Mouse (Mus musculus): Measurements from ENCODE around the gene Lemd2. TPM values are rescaled to one million over a fixed set of nuclear protein-coding genes. Genes with fewer than 3 reads are reported as not detected.

Gene Lemd2
- polyA plus RNA-seq, 1 experiment from 2014 or later: 4.9 TPM

- H3K4me2 ChIP-seq (ENCODE audit: low read depth, low read length): no peak overlapping the region
- H3K4me1 ChIP-seq (ENCODE audit: control insufficient read depth, insufficient read depth, low read length): peaks cover 3% of the 10 kb centered on the region; the same call in 1 of the 2 replicates
- WGBS: 81% methylated on average over 6 of the region's 6 CpGs
- no peaks in the 10 kb centered on the region for H3K9me3 ChIP-seq (ENCODE audit: control insufficient read depth, low read length)
- H3K27me3 ChIP-seq (replicated peaks; ENCODE audit: control insufficient read depth, insufficient read depth, low read length): no peaks in the 10 kb centered on the region
- no peak overlapping the region for H3K27ac ChIP-seq (ENCODE audit: low read length)
- H3K36me3 ChIP-seq (ENCODE audit: control insufficient read depth, insufficient read depth, low read length): no peaks in the 10 kb centered on the region
- ATAC-seq: no peak
- no peak overlapping the region for H3K4me3 ChIP-seq (ENCODE audit: low read length)
- H3K9ac ChIP-seq (ENCODE audit: low read depth, low read length): no peak overlapping the region
Observed at GRCm38 (mm10) chr17:27158439-27158838, 45.8 kb downstream of the Lemd2 start.

GRCm38 (mm10) chr17:27155752-27156151 lies 48.5 kb downstream of the Lemd2 start:
- Histone ChIP-seq H3K27me3 (replicated peaks; ENCODE audit: control insufficient read depth, insufficient read depth, low read length) (no peaks in the 10 kb centered on the region), H3K9ac (ENCODE audit: low read depth, low read length) (no peak overlapping the region), H3K36me3 (ENCODE audit: control insufficient read depth, insufficient read depth, low read length) (no peaks in the 10 kb centered on the region), H3K4me1 (ENCODE audit: control insufficient read depth, insufficient read depth, low read length) (peaks cover 3% of the 10 kb centered on the region; the same call in 1 of the 2 replicates), H3K4me3 (ENCODE audit: low read length) (no peak overlapping the region), H3K4me2 (ENCODE audit: low read depth, low read length) (no peak overlapping the region), H3K9me3 (ENCODE audit: control insufficient read depth, low read length) (no peaks in the 10 kb centered on the region), H3K27ac (ENCODE audit: low read length) (no peak overlapping the region)
- WGBS: 67% methylated on average over 8 of the region's 8 CpGs
- no peak for ATAC-seq

GRCm38 (mm10) chr17:27154881-27155280 lies 49.4 kb downstream of the Lemd2 start:
- Histone ChIP-seq H3K4me2 (ENCODE audit: low read depth, low read length) (no peak overlapping the region), H3K36me3 (ENCODE audit: control insufficient read depth, insufficient read depth, low read length) (no peaks in the 10 kb centered on the region), H3K4me3 (ENCODE audit: low read length) (no peak overlapping the region), H3K9ac (ENCODE audit: low read depth, low read length) (no peak overlapping the region), H3K4me1 (ENCODE audit: control insufficient read depth, insufficient read depth, low read length) (peaks cover 3% of the 10 kb centered on the region; the same call in 1 of the 2 replicates), H3K27ac (ENCODE audit: low read length) (no peak overlapping the region), H3K9me3 (ENCODE audit: control insufficient read depth, low read length) (no peaks in the 10 kb centered on the region), H3K27me3 (replicated peaks; ENCODE audit: control insufficient read depth, insufficient read depth, low read length) (no peaks in the 10 kb centered on the region)
- no peak for ATAC-seq
- 63% methylated on average over 6 of the region's 6 CpGs for WGBS

- H3K27me3 ChIP-seq (replicated peaks; ENCODE audit: control insufficient read depth, insufficient read depth, low read length): no peaks in the 10 kb centered on the region
- H3K27ac ChIP-seq (ENCODE audit: low read length): no peak overlapping the region
- WGBS: 83% methylated on average over 14 of the region's 14 CpGs
- no peak for ATAC-seq
- H3K4me2 ChIP-seq (ENCODE audit: low read depth, low read length): no peak overlapping the region
- H3K36me3 ChIP-seq (ENCODE audit: control insufficient read depth, insufficient read depth, low read length): no peaks in the 10 kb centered on the region
- H3K4me1 ChIP-seq (ENCODE audit: control insufficient read depth, insufficient read depth, low read length): peaks cover 3% of the 10 kb centered on the region; the same call in 1 of the 2 replicates
- H3K9me3 ChIP-seq (ENCODE audit: control insufficient read depth, low read length): no peaks in the 10 kb centered on the region
- H3K9ac ChIP-seq (ENCODE audit: low read depth, low read length): no peak overlapping the region
- no peak overlapping the region for H3K4me3 ChIP-seq (ENCODE audit: low read length)
Observed at GRCm38 (mm10) chr17:27154256-27154655, 50.0 kb downstream of the Lemd2 start.

GRCm38 (mm10) chr17:27153773-27154193 lies 50.5 kb downstream of the Lemd2 start:
- 52% methylated on average over 9 of the region's 9 CpGs for WGBS
- no peak overlapping the region for H3K4me3 ChIP-seq (ENCODE audit: low read length)
- ATAC-seq: no peak
- no peaks in the 10 kb centered on the region for H3K27me3 ChIP-seq (replicated peaks; ENCODE audit: control insufficient read depth, insufficient read depth, low read length)
- no peak overlapping the region for H3K9ac ChIP-seq (ENCODE audit: low read depth, low read length)
- H3K27ac ChIP-seq (ENCODE audit: low read length): no peak overlapping the region; the same call in 1 of the 2 replicates
- no peak overlapping the region for H3K4me2 ChIP-seq (ENCODE audit: low read depth, low read length)
- peaks cover 3% of the 10 kb centered on the region; the same call in 1 of the 2 replicates for H3K4me1 ChIP-seq (ENCODE audit: control insufficient read depth, insufficient read depth, low read length)
- no peaks in the 10 kb centered on the region for H3K36me3 ChIP-seq (ENCODE audit: control insufficient read depth, insufficient read depth, low read length)
- no peaks in the 10 kb centered on the region for H3K9me3 ChIP-seq (ENCODE audit: control insufficient read depth, low read length)

GRCm38 (mm10) chr17:27152976-27153723 lies 51.1 kb downstream of the Lemd2 start:
- WGBS: 42% methylated on average over 8 of the region's 8 CpGs
- Histone ChIP-seq H3K36me3 (ENCODE audit: control insufficient read depth, insufficient read depth, low read length) (no peaks in the 10 kb centered on the region), H3K4me2 (ENCODE audit: low read depth, low read length) (no peak overlapping the region), H3K27ac (ENCODE audit: low read length) (no peak overlapping the region), H3K4me3 (ENCODE audit: low read length) (no peak overlapping the region), H3K4me1 (ENCODE audit: control insufficient read depth, insufficient read depth, low read length) (peaks cover 3% of the 10 kb centered on the region; the same call in 1 of the 2 replicates), H3K27me3 (replicated peaks; ENCODE audit: control insufficient read depth, insufficient read depth, low read length) (no peaks in the 10 kb centered on the region), H3K9ac (ENCODE audit: low read depth, low read length) (no peak overlapping the region), H3K9me3 (ENCODE audit: control insufficient read depth, low read length) (no peaks in the 10 kb centered on the region)
- ATAC-seq: peak; percentile 55

GRCm38 (mm10) chr17:27151411-27151810 lies 52.9 kb downstream of the Lemd2 start:
- peaks cover 5% of the 10 kb centered on the region for H3K4me1 ChIP-seq (ENCODE audit: control insufficient read depth, insufficient read depth, low read length)
- no peak overlapping the region for H3K9ac ChIP-seq (ENCODE audit: low read depth, low read length)
- H3K27me3 ChIP-seq (replicated peaks; ENCODE audit: control insufficient read depth, insufficient read depth, low read length): peaks cover 3% of the 10 kb centered on the region; the same call in 1 of the 2 replicates
- H3K9me3 ChIP-seq (ENCODE audit: control insufficient read depth, low read length): no peaks in the 10 kb centered on the region
- WGBS: 69% methylated on average over 8 of the region's 8 CpGs
- ATAC-seq: no peak
- H3K27ac ChIP-seq (ENCODE audit: low read length): no peak overlapping the region
- no peaks in the 10 kb centered on the region for H3K36me3 ChIP-seq (ENCODE audit: control insufficient read depth, insufficient read depth, low read length)
- H3K4me2 ChIP-seq (ENCODE audit: low read depth, low read length): no peak overlapping the region
- no peak overlapping the region for H3K4me3 ChIP-seq (ENCODE audit: low read length)

- no peak overlapping the region for H3K4me3 ChIP-seq (ENCODE audit: low read length)
- H3K27me3 ChIP-seq (replicated peaks; ENCODE audit: control insufficient read depth, insufficient read depth, low read length): peaks cover 3% of the 10 kb centered on the region; the same call in 1 of the 2 replicates
- 59% methylated on average over 7 of the region's 7 CpGs for WGBS
- no peaks in the 10 kb centered on the region for H3K9me3 ChIP-seq (ENCODE audit: control insufficient read depth, low read length)
- H3K4me1 ChIP-seq (ENCODE audit: control insufficient read depth, insufficient read depth, low read length): peaks cover 6% of the 10 kb centered on the region
- no peak for ATAC-seq
- H3K4me2 ChIP-seq (ENCODE audit: low read depth, low read length): no peak overlapping the region
- no peak overlapping the region for H3K27ac ChIP-seq (ENCODE audit: low read length)
- H3K36me3 ChIP-seq (ENCODE audit: control insufficient read depth, insufficient read depth, low read length): no peaks in the 10 kb centered on the region
- no peak overlapping the region for H3K9ac ChIP-seq (ENCODE audit: low read depth, low read length)
Observed at GRCm38 (mm10) chr17:27150871-27151270, 53.4 kb downstream of the Lemd2 start.

- H3K9me3 ChIP-seq (ENCODE audit: control insufficient read depth, low read length): no peaks in the 10 kb centered on the region
- H3K4me3 ChIP-seq (ENCODE audit: low read length): no peak overlapping the region
- peaks cover 3% of the 10 kb centered on the region; the same call in 1 of the 2 replicates for H3K27me3 ChIP-seq (replicated peaks; ENCODE audit: control insufficient read depth, insufficient read depth, low read length)
- 5% methylated on average over 8 of the region's 8 CpGs for whole genome bisulfite sequencing
- no peak overlapping the region for H3K27ac ChIP-seq (ENCODE audit: low read length)
- no peaks in the 10 kb centered on the region for H3K36me3 ChIP-seq (ENCODE audit: control insufficient read depth, insufficient read depth, low read length)
- no peak overlapping the region for H3K9ac ChIP-seq (ENCODE audit: low read depth, low read length)
- H3K4me1 ChIP-seq (ENCODE audit: control insufficient read depth, insufficient read depth, low read length): peaks cover 14% of the 10 kb centered on the region
- no peak for ATAC-seq
- 0 out of 2 replicates have a peak overlapping the region, but pooled peaks have one; percentile 3 for H3K4me2 ChIP-seq (ENCODE audit: low read depth, low read length)
Observed at GRCm38 (mm10) chr17:27146323-27146923, 57.8 kb downstream of the Lemd2 start.
